Mouse (Mus musculus): ENCODE data around the gene Usp35.

The Usp35 gene

DNA sequence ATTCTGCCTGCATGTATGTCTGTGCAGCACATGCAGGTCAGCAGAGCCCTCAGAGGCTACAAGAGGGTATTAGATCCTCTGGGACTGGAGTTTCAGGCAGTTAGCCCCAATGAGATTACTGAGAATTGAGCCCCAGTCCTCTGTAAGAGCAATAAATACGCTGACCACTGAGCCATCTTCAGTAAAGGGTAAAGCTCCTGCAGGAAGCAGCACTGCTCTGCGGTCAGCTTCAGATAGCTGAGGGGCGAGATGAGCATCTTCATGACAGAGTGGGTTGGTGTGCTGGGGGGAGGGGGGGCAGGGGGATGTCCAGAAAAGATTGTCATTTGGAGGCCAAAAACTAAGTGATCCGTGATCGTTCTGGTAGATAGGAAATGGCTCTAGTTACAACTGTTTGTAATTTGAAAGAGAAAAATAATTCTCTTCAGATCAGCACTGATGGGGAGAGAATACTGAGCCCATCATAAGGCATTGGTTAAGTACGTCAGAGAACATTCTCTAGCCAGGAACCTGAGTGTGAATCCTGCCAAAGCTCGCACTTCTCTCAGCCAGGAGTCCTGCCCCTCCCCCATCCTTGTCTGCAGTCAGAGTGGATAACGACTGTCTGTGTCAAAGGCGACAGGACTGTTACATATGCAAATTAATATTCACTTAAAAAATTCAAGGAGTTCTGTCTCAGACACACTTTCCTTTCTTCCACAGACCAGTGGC, 14.4 kb upstream of the Usp35 start:
- no peak for DNase-seq

DNA sequence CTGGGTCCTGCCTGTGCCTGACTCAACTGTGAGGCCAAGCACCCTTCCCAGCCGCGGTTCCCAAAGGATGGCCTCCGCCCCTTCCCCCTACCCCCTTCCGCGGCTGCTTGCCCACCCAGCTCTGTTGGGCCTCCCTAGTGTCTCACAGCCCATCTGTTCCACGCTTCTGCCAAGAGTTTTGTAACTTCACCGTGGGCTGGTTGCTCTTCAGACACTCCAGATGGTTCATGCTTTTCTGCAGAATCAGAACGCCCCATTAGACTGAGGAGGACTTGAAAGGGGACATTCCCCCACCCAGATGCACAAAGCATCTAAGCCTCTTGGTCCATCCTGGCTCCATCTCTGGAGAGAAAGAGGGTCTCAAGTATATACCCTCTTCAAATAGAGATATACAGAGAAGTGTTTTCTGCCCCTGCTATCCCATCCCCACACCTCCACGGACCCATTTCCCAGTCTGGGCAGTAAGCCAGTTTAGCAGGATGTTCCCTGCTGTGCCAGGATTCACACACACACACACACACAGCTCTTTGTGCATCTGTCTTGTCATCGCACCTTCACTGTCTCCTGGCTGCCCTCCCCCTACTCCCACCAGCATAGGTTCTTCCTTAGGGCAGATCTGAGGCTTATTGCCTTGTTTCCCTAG, 13.5 kb upstream of the Usp35 start:
- no peak for DNase-seq

DNA sequence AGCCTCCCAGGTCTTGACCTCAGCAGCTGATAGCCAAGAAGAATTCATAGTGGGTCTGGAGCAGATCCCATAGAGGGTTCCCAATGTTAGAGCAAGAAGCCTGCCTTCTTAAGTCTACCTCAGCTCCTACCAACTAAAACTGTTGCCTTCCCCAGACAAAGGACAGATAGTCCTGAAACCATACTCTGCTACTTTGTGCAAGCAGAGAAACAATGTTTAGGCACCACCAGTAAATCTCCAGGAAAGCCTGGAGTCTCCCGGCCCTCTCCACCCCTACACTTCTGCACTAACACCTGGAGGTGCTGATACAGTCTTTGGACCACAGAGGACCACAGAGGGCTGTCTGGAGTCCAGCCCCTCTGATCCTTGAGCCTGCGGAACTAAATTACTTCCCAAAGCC, 12.8 kb upstream of the Usp35 start:
- DNase-seq: no peak

DNA sequence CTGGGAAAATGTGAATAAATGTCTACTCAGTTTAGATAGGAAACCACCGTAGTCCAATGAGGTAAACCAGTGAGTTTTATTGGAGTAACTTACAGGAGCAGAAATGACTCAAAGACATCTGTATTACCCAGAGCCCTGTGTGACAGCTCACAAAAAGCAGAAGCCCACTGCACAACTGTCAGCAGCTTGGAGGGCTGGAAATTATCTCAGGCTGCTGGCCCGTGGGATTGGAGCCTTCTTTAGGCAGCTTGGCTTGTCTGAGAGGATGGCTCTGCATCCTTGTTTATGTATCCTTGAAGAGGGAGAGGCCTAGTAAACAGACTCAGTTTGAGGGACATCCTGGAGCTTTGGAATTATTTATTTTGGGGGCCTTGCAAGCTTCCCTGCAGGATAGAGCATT, 11.1 kb upstream of the Usp35 start:
- DNase-seq: no peak

DNA sequence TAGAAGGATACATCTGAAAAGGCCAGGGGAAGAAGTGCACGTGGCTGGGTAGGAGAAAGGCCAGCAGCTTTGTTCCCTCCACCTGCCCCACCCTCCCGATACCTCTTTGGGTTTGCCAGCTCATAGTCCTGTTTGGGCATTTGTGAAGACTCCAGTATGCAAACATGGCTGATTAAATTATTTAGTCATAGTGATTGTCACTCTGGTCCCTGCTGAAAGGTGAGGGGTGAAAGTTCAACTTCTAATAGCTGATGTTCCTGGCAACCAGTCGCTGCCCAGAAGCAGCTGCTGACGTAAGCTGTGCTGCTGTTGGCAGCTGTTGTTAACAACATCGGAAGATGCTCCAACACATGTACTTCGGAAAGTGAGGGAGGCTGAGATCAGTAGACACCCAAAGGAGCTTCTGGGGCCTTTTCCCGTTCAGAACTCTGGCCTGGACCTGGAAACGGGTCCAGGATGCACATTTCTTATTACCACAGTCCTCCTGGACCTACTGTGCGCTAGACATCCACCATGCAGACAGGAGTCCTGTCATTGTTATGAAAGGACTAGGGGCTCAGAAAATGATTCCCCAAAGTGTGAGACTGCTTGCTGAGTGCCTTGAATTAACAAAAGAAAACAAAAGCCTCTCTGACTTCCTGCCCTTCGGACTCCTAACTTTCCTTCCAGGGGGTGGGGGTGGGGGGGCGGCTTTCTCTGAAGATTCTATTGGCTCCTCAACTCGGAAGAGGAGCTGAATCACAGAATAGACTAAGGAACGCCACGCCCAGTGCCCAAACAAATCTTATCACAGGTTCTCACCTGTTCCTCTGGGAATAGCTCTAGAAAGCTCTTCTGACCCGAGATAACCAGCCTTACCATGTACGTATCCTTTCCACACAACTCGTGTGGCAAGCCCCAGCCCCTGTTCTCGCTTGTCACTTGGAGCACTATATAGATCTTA, 9.4 kb upstream of the Usp35 start:
- no peak for DNase-seq

DNA sequence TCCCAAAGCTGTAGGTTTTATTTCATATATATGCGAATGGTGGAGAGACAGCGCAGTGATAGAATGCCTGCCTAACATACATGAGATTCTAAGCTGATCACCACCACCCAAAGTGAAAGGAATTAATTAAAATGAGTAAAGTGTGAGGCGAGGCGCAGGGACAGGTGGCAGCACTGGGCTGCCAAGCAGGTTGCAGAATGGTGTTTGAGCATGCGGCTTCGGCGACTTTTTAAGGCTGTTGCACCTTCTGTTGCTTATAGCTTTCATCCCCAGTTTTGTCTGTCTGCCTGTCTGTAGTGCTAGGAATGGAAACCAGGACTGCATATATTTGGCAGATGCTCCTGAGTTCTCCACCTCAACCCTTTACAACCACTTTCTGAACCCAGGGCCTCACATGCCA, 7.8 kb upstream of the Usp35 start:
- DNase-seq: no peak

DNA sequence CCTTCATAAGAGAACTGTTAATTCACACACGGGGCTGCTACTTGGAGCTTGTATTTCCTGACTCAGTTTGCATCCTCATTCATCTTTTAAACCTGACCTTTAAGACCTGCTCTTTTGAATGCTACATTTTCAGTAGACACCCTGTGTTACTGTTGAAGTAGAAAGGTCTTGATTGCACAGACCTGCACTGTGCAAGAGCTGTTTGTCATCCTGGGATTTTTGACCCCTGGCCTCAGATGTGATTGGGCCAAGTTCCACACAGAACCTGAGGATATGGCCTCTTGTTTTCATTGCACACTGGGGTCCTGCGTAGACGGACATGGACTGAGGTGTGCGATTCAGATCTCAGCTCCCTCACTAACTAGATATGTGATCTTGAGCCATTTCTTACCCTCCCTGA, 6.8 kb upstream of the Usp35 start:
- no peak for DNase-seq

DNA sequence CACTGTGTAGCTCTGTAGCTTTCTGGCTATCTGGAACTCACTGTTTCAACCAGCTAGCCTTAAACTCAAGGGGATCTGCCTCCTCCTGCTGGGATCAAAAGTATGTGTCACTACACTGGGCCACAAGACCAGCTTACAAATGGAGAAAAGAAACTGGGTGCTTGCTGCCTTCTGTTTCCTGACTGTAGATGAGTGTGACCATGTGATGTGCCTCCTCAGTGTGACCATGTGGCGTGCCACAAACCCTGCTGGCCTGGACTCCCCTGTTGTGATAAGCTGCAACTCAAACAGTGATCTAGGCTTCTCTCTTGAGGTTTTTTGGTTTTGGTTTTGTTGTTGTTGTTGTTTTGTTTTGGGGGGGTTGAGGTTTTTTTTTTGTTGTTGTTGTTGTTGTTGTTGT, 4.9 kb upstream of the Usp35 start:
- DNase-seq: no peak

DNA sequence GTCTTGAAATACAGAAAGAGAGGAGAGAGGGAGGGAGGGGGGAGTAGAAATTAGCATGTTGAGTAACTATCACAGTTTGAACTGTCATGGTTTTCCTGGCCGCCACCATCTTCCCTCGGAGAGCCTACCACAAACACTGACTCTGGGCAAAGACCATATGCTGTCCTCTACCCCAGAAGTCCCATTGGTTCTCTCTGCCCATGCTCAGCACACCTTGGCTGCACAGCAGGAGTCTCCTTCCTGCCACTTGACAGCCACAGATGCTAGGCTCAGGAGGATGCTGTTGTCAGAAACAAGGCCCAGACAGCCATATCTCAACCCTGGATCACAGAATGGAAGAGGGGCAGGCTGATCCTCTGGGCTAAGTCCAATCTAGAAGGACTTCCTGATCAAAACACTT, 2.6 kb upstream of the Usp35 start:
- DNase-seq: no peak

DNA sequence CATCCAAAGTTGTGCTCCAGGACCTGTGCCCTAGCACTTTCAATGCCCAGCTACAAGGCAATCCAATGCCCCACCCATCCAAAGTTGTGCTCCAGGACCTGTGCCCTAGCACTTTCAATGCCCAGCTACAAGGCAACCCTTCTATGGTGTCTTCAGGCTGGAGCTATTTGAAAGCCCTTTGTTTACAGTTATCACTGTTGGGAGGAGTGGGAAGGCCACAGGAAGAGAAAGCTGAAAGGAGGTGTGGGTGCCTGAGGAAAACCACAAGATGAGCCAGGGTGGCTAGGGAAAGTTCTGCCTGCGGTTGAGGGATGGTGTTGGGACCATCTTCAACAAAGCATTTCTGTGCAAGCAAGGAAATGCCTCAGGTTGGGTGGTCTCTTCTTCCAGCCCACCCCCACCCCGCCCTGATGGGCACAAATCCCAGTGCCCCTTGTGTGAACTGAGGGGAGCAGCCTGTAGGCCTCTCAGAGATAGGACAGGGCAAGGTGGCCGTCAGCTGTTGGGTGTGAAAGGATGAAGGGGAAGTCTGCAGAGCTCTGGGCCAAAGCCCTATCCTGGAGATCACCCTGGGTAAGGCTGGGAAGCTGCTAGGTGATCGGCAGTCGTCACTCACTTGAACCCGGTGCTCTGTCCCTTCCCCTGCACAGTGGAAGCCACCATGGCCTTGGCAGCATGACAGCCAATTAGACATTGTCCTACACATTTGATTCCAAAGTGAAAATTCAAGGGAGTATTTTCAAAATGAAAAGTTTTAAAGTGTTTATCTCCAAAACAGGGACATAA, 1.5 kb upstream of the Usp35 start:
- no peak for DNase-seq

DNA sequence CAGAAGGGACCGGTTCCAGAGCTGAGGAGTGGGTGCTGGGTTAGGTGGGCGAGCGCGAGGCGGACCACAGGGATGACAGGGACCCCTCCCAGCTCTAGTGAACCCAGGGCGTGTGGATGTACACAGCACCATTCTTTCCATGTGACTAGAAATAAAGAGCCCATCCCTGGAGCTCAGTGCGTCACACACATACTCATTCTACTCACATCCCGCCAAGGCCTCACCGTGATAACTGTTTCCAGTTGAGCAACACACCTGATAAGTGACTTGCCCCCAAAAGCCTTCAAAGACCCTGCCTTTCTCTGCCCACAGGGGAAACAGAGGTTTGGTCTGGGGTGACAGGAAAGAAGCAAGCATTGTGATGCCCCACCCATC, 834 bp upstream of the Usp35 start:
- DNase-seq: peak; percentile 16

DNA sequence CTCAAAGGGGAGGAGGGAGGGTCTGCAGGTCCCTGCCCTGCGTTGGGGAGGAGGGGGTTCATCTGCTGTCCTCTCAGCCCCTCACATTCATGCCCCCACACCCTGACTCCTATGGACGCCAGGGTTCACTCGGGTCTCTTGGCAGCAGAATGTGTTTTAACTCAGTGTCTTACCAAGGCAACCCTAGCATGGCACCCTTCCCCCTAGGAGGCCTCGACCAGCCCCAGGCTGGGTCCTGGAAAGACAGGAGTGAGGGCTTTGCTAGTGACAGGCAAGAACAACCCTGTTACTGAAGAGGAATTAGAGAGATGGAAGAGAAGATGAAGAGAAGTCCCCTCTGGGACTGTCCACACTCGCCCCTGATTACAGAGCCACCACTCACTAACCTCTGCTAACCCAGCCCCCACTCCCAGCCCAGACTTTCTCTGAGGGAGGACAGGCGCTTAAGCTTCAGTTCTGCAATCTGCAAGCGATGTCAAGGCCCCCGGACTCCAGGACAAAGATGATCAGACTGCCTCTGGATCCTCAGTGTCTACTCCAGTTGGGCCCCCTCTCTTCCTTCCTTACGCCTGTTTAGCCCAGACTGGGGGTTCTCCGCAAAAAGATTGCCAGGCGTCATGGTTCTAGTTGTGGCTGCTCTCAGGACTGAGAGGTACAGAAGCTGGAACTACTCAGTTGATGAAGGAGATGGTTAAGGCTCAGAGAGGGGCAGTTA, 732 bp downstream of the Usp35 start:
- no peak for DNase-seq

DNA sequence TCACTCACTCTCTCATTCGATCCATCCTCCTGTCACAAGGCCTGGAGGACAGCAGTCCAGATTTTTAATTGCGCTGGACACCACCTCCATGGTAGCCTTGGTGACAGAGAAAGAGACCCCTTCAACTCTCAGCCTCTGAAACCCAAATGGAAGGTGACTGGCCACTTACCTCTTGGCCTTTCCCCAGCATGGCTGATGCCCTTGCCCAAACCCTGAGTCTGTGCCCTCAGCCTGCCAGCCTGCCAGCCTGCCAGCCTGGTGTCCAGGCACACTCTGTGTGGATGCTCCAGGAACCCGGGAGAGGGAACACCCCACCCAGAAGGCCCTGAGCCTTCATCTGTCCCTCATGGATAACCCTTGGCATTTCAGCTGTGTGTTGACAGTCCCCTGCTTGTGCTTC, 2.1 kb downstream of the Usp35 start:
- no peak for DNase-seq

DNA sequence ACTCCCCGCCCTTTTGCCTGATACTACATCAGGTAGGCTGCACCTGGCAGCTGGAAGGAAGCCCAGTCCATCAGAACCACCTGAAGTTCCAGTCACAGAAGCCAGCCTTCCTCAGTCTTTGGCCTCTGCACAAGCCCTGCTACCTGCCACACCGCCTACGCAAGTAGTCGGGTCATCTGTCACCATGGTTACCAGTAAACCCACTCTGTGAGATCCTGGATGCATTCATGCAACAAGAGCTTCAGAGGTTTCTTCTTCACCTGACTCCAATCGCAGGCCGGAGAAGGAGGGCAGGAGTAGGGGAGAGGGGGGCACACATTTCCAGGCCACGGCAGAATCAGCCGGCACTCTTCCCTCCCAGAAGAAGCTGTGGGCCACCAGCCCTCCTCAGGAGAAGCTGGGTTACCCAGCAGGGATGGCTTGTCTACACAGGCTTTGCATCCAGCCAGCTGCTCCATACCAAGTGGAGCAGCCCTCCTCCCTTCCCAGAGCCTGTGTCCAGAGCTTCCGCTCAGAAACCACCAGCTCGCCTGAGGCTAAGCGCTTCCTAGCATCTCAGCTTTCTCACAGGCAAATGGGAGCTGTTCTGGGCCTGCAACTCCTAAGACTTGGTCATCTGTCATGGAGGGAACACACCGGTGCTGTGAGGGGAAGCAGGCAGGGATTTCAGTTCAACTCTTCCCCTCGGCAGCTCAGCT, 2.8 kb downstream of the Usp35 start:
- DNase-seq: no peak

DNA sequence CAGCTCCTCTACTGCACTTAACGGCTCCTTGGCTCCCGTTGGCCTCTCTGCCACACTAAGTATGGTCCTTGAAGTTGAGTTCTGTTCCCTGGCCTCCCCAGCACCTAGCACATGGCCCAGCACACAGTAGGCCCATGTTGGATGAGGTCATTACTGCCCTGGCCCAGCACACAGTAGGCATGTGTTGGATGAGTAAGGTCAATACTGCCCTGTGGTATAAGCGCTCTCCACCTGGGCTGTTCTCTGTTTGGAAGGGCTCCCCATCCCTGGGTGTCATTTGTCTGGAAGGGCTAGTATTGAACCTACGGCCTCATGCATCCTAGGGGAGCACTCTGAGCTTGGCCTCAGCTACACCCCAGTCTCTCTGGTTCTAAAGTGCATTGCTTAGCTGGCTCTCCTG, 4.4 kb downstream of the Usp35 start:
- no peak for DNase-seq

DNA sequence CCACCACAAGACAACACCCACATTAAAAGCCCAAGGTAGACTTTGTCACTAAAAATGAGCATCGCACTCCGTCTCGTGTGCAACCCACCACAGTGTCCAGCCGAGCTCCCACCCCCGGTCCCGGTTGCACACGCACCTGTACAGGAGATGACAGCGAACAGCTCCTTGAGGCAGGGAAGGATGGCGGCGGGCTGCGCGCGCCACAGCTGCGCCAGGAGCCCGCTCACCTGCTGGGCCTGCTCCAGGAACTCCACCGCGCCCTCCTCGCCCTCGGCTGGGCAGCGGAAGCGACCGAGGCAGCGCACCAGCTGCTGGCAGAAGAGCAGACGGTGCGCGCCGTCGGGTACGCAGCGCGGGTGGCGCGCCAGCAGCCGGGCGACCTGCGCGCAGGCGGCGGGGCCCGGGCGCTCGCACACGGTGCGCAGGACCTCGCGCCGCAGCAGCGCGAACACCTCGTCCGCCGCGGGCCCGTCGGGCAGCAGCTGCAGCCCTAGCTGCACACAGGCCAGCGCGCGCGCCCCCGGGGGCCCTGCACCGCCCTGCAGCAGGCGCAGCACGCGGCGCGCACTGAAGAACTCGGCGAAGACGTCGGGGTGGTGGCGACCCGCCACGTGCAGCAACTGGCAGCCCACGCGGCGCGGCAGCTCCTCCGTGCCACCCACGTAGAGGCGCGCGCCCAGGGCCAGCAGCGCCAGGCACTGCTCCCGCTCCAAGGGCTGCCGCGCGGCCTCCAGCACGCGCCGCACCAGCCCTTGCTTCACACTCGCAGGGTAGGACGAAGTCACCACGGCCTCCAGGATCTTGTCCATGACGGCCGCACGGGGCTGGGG, 6.4 kb downstream of the Usp35 start:
- no peak for DNase-seq

DNA sequence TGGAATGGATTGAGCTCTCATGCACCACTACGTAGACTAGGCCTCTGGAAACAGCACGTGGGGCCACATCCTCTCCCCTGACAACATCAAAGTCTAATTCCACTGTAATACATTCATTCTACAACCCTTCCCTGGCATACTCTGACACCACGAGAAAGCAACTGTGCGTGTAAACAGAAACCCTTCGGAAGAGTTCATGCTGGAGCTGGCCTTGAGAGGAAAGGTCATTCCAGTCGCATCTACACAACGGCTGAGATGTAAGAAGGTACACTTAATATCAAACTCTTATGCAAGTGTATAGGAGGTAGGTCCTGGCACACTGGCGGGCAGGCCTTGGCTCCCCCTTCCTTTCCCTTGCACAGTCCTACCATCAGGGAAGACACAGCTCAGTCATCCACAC, 7.5 kb downstream of the Usp35 start:
- no peak for DNase-seq

DNA sequence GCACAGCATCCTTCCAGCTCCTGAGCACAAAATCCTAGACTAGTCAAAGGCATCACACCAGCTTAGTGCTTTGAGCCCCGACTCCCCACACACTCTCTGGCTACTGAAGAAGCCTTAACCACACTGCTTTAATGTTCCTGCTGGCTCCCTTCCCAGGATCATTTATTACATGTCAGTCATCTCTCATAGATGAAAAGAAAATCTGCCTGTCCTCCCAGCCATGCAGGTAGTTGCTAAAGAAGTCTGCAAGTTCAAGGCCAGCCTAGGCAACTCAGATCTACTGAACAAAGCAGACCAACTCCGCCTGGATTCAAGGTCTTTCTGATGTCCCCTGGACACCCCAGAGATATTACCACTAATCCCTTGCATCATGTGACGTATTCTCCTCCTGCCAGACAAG, 14.1 kb downstream of the Usp35 start:
- no peak for DNase-seq

DNA sequence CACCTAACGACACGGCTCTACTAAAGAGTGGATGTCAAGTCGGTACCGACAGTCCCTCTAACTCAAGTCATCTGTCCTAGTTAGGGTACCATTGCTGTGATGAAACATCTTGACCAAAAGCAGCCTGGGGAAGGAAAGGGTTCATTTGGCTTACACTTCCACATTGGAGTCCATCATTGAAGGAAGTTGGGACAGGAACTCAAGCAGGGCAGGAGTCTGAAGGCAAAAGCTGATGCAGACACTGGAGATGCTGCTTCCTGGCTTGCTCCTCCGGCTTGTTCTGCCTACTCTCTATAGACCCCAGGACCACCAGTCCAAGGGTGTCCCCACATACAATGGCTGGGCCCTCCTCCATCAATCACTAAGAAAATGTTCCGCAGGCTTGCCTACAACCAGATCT, 16.2 kb downstream of the Usp35 start:
- no peak for DNase-seq

DNA sequence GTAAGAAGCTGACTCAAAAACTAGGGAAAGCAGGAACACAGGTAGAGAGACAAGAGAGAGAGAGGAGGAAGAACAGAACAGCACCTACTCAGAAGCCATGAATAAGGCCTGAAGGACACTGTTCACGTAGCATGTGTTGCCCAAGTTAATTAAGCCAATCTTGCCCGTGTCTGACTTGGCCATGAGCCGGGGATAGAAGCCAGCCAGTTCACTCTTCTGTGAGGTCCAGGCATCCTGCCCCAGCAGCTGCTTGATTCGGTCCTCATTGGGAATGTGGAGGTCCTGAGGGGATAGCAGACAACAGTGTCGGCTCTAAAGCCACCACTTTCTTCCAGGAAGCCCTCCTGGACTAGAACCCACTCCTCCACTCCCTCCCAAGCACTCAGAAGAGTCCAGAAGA, 17.2 kb downstream of the Usp35 start:
- DNase-seq: no peak

Data from kidney, adult 18-20 months (tissue).